Mouse (Mus musculus): ENCODE data around the gene Fbxw8. TPM values are rescaled to one million over a fixed set of nuclear protein-coding genes. Genes with fewer than 3 reads are reported as not detected.

The Fbxw8 gene
- polyA plus RNA-seq, 1 experiment from 2014 or later: 44.5 TPM

- peak overlapping the region; percentile 51 for H3K4me2 ChIP-seq (replicated peaks)
- peaks cover 3% of the 10 kb centered on the region; the same call in 1 of the 2 replicates for H3K9me3 ChIP-seq
- H3K36me3 ChIP-seq: no peaks in the 10 kb centered on the region
- H3K4me3 ChIP-seq: peak overlapping the region; percentile 35
- H3K27me3 ChIP-seq: peaks cover 77% of the 10 kb centered on the region
- H3K4me1 ChIP-seq: peaks cover 26% of the 10 kb centered on the region
- peak overlapping the region; percentile 12; the same call in 1 of the 2 replicates for H3K9ac ChIP-seq
- WGBS: 1% methylated on average over 27 of the region's 27 CpGs
- ATAC-seq (ENCODE audit: insufficient number of reproducible peaks, insufficient read depth, low FRiP score, low TSS enrichment): no peak
- H3K27ac ChIP-seq: no peak overlapping the region
Observed at GRCm38 (mm10) chr5:118172078-118172723, 16.9 kb upstream of the Fbxw8 start.

- under 1% methylated on average over 36 of the region's 36 CpGs for WGBS
- H3K9ac ChIP-seq: no peak overlapping the region; the same call in 1 of the 2 replicates
- H3K36me3 ChIP-seq: no peaks in the 10 kb centered on the region
- H3K27me3 ChIP-seq: peaks cover 80% of the 10 kb centered on the region
- peaks cover 26% of the 10 kb centered on the region for H3K4me1 ChIP-seq
- peak overlapping the region; percentile 51 for H3K4me2 ChIP-seq (replicated peaks)
- H3K4me3 ChIP-seq: peak overlapping the region; percentile 35
- H3K9me3 ChIP-seq: peaks cover 3% of the 10 kb centered on the region; the same call in 1 of the 2 replicates
- ATAC-seq (ENCODE audit: insufficient number of reproducible peaks, insufficient read depth, low FRiP score, low TSS enrichment): no peak
- no peak overlapping the region for H3K27ac ChIP-seq
Observed at GRCm38 (mm10) chr5:118171665-118172064, 16.4 kb upstream of the Fbxw8 start.

GRCm38 (mm10) chr5:118170888-118171529 lies 15.7 kb upstream of the Fbxw8 start:
- H3K27ac ChIP-seq: no peak overlapping the region
- WGBS: under 1% methylated on average over 25 of the region's 25 CpGs
- no peaks in the 10 kb centered on the region for H3K36me3 ChIP-seq
- ATAC-seq (ENCODE audit: insufficient number of reproducible peaks, insufficient read depth, low FRiP score, low TSS enrichment): no peak
- peak overlapping the region; percentile 51 for H3K4me2 ChIP-seq (replicated peaks)
- H3K9ac ChIP-seq: no peak overlapping the region
- peaks cover 26% of the 10 kb centered on the region for H3K4me1 ChIP-seq
- peak overlapping the region; percentile 35 for H3K4me3 ChIP-seq
- peaks cover 86% of the 10 kb centered on the region for H3K27me3 ChIP-seq
- H3K9me3 ChIP-seq: peaks cover 3% of the 10 kb centered on the region; the same call in 1 of the 2 replicates

- Histone ChIP-seq H3K4me3 (peak overlapping the region; percentile 45), H3K9me3 (peaks cover 3% of the 10 kb centered on the region; the same call in 1 of the 2 replicates), H3K4me2 (replicated peaks) (peak overlapping the region; percentile 96), H3K36me3 (no peaks in the 10 kb centered on the region), H3K4me1 (peaks cover 23% of the 10 kb centered on the region), H3K27me3 (peaks cover 89% of the 10 kb centered on the region), H3K27ac (no peak overlapping the region), H3K9ac (peak overlapping the region; percentile 53)
- no peak for ATAC-seq (ENCODE audit: insufficient number of reproducible peaks, insufficient read depth, low FRiP score, low TSS enrichment)
- under 1% methylated on average over 107 of the region's 117 CpGs for WGBS
Observed at GRCm38 (mm10) chr5:118169222-118170221, 14.3 kb upstream of the Fbxw8 start.

GRCm38 (mm10) chr5:118167561-118167995 lies 12.3 kb upstream of the Fbxw8 start:
- H3K36me3 ChIP-seq: no peaks in the 10 kb centered on the region
- no peak overlapping the region for H3K4me2 ChIP-seq (replicated peaks)
- H3K4me1 ChIP-seq: peaks cover 20% of the 10 kb centered on the region
- no peak for ATAC-seq (ENCODE audit: insufficient number of reproducible peaks, insufficient read depth, low FRiP score, low TSS enrichment)
- H3K4me3 ChIP-seq: no peak overlapping the region
- peaks cover 81% of the 10 kb centered on the region for H3K27me3 ChIP-seq
- no peak overlapping the region for H3K9ac ChIP-seq
- H3K9me3 ChIP-seq: peaks cover 3% of the 10 kb centered on the region; the same call in 1 of the 2 replicates
- WGBS: 67% methylated on average over 8 of the region's 8 CpGs
- no peak overlapping the region for H3K27ac ChIP-seq

- Histone ChIP-seq H3K9ac (no peak overlapping the region), H3K9me3 (no peaks in the 10 kb centered on the region), H3K4me1 (0 out of 2 replicates have a peak, but pooled peaks cover 7% of the 10 kb centered on the region), H3K27ac (no peak overlapping the region), H3K4me2 (replicated peaks) (no peak overlapping the region), H3K4me3 (no peak overlapping the region), H3K27me3 (peaks cover 78% of the 10 kb centered on the region), H3K36me3 (no peaks in the 10 kb centered on the region)
- ATAC-seq (ENCODE audit: insufficient number of reproducible peaks, insufficient read depth, low FRiP score, low TSS enrichment): no peak
Observed at GRCm38 (mm10) chr5:118165462-118165861, 10.2 kb upstream of the Fbxw8 start.

- WGBS: 73% methylated on average over 12 of the region's 12 CpGs
- Histone ChIP-seq H3K36me3 (no peaks in the 10 kb centered on the region), H3K9ac (no peak within 1 kb of the TSS), H3K4me2 (replicated peaks) (no peak within 1 kb of the TSS), H3K4me1 (0 out of 2 replicates have a peak, but pooled peaks cover 7% of the 10 kb centered on the region), H3K9me3 (no peaks in the 10 kb centered on the region), H3K27ac (no peak within 1 kb of the TSS), H3K27me3 (peaks cover 75% of the 10 kb centered on the region), H3K4me3 (no peak within 1 kb of the TSS)
- no peak for ATAC-seq (ENCODE audit: insufficient number of reproducible peaks, insufficient read depth, low FRiP score, low TSS enrichment)
Observed at GRCm38 (mm10) chr5:118164581-118164980, 9.3 kb upstream of the Fbxw8 start, which contains the start of gene Hrk. Hrk (plus strand) TSS chr5:118164648.

- H3K4me1 ChIP-seq: no peaks in the 10 kb centered on the region
- ATAC-seq (ENCODE audit: insufficient number of reproducible peaks, insufficient read depth, low FRiP score, low TSS enrichment): no peak
- WGBS: 44% methylated on average over 4 of the region's 4 CpGs
- no peak overlapping the region for H3K27ac ChIP-seq
- H3K9ac ChIP-seq: no peak overlapping the region
- H3K4me2 ChIP-seq (replicated peaks): no peak overlapping the region
- H3K4me3 ChIP-seq: no peak overlapping the region
- peaks cover 44% of the 10 kb centered on the region for H3K27me3 ChIP-seq
- H3K36me3 ChIP-seq: no peaks in the 10 kb centered on the region
- H3K9me3 ChIP-seq: no peaks in the 10 kb centered on the region
Observed at GRCm38 (mm10) chr5:118160691-118161090, 5.4 kb upstream of the Fbxw8 start.

GRCm38 (mm10) chr5:118156976-118157375 lies 1.7 kb upstream of the Fbxw8 start:
- ATAC-seq (ENCODE audit: insufficient number of reproducible peaks, insufficient read depth, low FRiP score, low TSS enrichment): no peak
- Histone ChIP-seq H3K4me1 (peaks cover 12% of the 10 kb centered on the region), H3K36me3 (0 out of 2 replicates have a peak, but pooled peaks cover 5% of the 10 kb centered on the region), H3K27me3 (peaks cover 21% of the 10 kb centered on the region), H3K9ac (no peak overlapping the region), H3K27ac (no peak overlapping the region), H3K4me3 (no peak overlapping the region), H3K9me3 (no peaks in the 10 kb centered on the region), H3K4me2 (replicated peaks) (no peak overlapping the region)
- 68% methylated on average over 4 of the region's 4 CpGs for WGBS

- H3K9ac ChIP-seq: 0 out of 2 replicates have a peak overlapping the region, but pooled peaks have one; percentile 92
- H3K9me3 ChIP-seq: no peaks in the 10 kb centered on the region
- H3K4me2 ChIP-seq (replicated peaks): peak overlapping the region; percentile 75
- no peak overlapping the region for H3K27ac ChIP-seq
- H3K27me3 ChIP-seq: peaks cover 8% of the 10 kb centered on the region; the same call in 1 of the 2 replicates
- 17% methylated on average over 9 of the region's 9 CpGs for WGBS
- H3K4me3 ChIP-seq: peak overlapping the region; percentile 98
- no peak for ATAC-seq (ENCODE audit: insufficient number of reproducible peaks, insufficient read depth, low FRiP score, low TSS enrichment)
- H3K36me3 ChIP-seq: peaks cover 12% of the 10 kb centered on the region; the same call in 1 of the 2 replicates
- peaks cover 12% of the 10 kb centered on the region for H3K4me1 ChIP-seq
Observed at GRCm38 (mm10) chr5:118155565-118155947, 292 bp upstream of the Fbxw8 start.

- Histone ChIP-seq H3K4me1 (peaks cover 27% of the 10 kb centered on the region), H3K27ac (no peak overlapping the region), H3K9me3 (no peaks in the 10 kb centered on the region), H3K27me3 (no peaks in the 10 kb centered on the region), H3K4me3 (no peak overlapping the region), H3K36me3 (peaks cover 16% of the 10 kb centered on the region; the same call in 1 of the 2 replicates), H3K9ac (no peak overlapping the region), H3K4me2 (replicated peaks) (no peak overlapping the region)
- 74% methylated on average over 3 of the region's 3 CpGs for WGBS
- ATAC-seq (ENCODE audit: insufficient number of reproducible peaks, insufficient read depth, low FRiP score, low TSS enrichment): no peak
Observed at GRCm38 (mm10) chr5:118149711-118150110, 5.6 kb downstream of the Fbxw8 start.

Measured in embryonic facial prominence, embryonic 12.5 days (tissue).